Mouse (Mus musculus): ENCODE data around the gene Ddah2. TPM values are rescaled to one million over a fixed set of nuclear protein-coding genes. Genes with fewer than 3 reads are reported as not detected.

The Ddah2 gene
- polyA plus RNA-seq, 1 experiment from 2014 or later, result 15.8 TPM

- H3K9ac ChIP-seq (replicated peaks), result no peak overlapping the region
- WGBS (ENCODE audit: insufficient replicate concordance), result 58% methylated on average over 6 of the region's 10 CpGs
Measured at GRCm38 (mm10) chr17:35024691-35025488, 33.9 kb upstream of the Ddah2 start.

DNA sequence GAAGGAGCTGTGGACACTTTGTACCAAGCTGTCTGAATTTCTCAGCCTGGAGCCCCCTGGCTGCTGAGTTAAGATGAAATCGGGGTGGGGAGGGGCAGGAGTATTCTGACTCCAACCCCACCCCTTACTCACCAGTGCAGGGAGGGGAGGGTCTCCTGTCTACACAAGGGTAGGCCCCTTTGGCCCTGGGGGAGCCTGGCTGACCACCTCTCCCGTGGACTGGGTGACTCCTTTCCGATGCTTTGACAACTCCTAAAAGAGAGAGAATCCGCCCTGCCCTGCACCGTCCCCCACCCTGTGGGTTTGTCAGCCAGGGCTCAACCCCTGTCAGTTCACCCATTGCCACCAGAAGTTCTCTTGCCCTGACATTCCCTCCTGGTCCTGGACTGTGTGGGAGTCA is 32.6 kb upstream of the Ddah2 start:
- WGBS (ENCODE audit: insufficient replicate concordance), result 87% methylated on average over 5 of the region's 5 CpGs
- TF ChIP-seq EP300 (IDR thresholded peaks at IDR 0.05; ENCODE audit: low read depth), result no peak
- TF ChIP-seq CTCF (IDR thresholded peaks at IDR 0.05; ENCODE audit: low read depth), result no peak
- H3K4me2 ChIP-seq (ENCODE audit: low read depth, low read length), result no peak overlapping the region

More at GRCm38 (mm10) chr17:35024691-35025488, 33.9 kb upstream of the Ddah2 start:
- Histone ChIP-seq H3K27ac (ENCODE audit: low read depth) (0 out of 2 replicates have a peak overlapping the region, but pooled peaks have one; percentile 36), H3K4me1 (ENCODE audit: insufficient read depth) (peaks cover 32% of the 10 kb centered on the region), H3K4me3 (ENCODE audit: low read depth, low read length) (no peak overlapping the region), H3K36me3 (replicated peaks; ENCODE audit: insufficient read depth, low read length) (no peaks in the 10 kb centered on the region), H3K27me3 (ENCODE audit: insufficient read depth, low read length) (0 out of 2 replicates have a peak, but pooled peaks cover 3% of the 10 kb centered on the region), H3K9me3 (ENCODE audit: low read length) (no peaks in the 10 kb centered on the region), H3K4me2 (ENCODE audit: low read depth, low read length) (0 out of 2 replicates have a peak overlapping the region, but pooled peaks have one; percentile 6)
- no peak for ATAC-seq
- TF ChIP-seq CTCF (IDR thresholded peaks at IDR 0.05; ENCODE audit: low read depth) (no peak), EP300 (IDR thresholded peaks at IDR 0.05; ENCODE audit: low read depth) (no peak)
- DNase-seq, result peak; percentile 34

DNA sequence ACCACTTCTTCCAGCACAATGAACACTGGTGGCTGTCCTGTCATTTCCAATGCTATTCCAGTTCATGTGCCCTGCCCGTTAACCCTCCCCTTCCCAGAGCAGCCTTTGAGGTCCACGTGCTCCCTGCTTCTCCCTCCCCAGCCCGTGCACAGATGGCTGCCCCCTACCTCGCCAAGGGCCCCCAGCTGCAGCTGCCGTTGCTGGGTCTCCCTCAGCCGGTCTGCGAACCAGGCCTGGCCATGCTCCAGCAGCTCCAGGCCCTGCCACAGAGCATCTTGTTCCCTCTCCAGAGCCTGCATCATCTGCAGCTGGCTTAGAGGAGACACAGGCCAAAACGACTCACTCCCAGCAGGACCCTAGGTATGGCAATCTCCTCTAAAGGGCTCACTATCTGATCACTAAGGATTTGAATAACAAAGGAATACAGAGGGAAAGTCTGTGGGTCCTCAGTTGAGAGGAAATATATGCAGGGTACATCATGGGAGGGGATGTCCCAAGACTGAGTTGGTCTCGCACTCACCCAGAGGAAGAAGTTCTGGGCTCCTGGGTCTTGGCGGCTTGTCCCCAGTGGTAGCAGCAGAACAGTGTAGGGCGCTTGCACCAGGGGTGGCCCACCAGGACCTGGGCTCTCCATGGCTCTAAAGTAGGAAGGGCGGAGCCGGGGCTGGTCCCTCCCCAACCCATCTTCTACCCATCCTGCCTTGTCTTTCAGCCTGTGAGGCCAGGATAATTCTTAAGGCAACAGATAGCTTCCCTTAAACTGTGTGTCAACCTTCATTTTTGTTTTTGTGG is 31.4 kb upstream of the Ddah2 start, which contains the start of gene Sapcd1:
Gene Sapcd1 (minus strand): TSS at position 740 of the 792 bp plus-strand sequence.
- no peak within 1 kb of the TSS for H3K9ac ChIP-seq (replicated peaks)
- no peaks in the 10 kb centered on the region for H3K36me3 ChIP-seq (replicated peaks; ENCODE audit: insufficient read depth, low read length)
- H3K4me2 ChIP-seq (ENCODE audit: low read depth, low read length), result no peak within 1 kb of the TSS
- WGBS (ENCODE audit: insufficient replicate concordance), result 44% methylated on average over 13 of the region's 13 CpGs
- peaks cover 27% of the 10 kb centered on the region for H3K4me1 ChIP-seq (ENCODE audit: insufficient read depth)
- peak; percentile 25; the same call in 1 of the 2 replicates for ATAC-seq
- TF ChIP-seq EP300 (IDR thresholded peaks at IDR 0.05; ENCODE audit: low read depth), result no peak
- no peak for TF ChIP-seq CTCF (IDR thresholded peaks at IDR 0.05; ENCODE audit: low read depth)
- H3K9me3 ChIP-seq (ENCODE audit: low read length), result no peaks in the 10 kb centered on the region
- 0 out of 2 replicates have a peak, but pooled peaks cover 3% of the 10 kb centered on the region for H3K27me3 ChIP-seq (ENCODE audit: insufficient read depth, low read length)
- peak within 1 kb of the TSS; percentile 77 for H3K27ac ChIP-seq (ENCODE audit: low read depth)
- no peak within 1 kb of the TSS for H3K4me3 ChIP-seq (ENCODE audit: low read depth, low read length)
- peak; percentile 62 for DNase-seq

More for the DNA sequence above, 32.6 kb upstream of the Ddah2 start:
- peak; percentile 13 for DNase-seq
- Histone ChIP-seq H3K9me3 (ENCODE audit: low read length) (no peaks in the 10 kb centered on the region), H3K4me1 (ENCODE audit: insufficient read depth) (peaks cover 30% of the 10 kb centered on the region), H3K36me3 (replicated peaks; ENCODE audit: insufficient read depth, low read length) (no peaks in the 10 kb centered on the region), H3K27ac (ENCODE audit: low read depth) (no peak overlapping the region), H3K9ac (replicated peaks) (no peak overlapping the region), H3K4me3 (ENCODE audit: low read depth, low read length) (no peak overlapping the region), H3K27me3 (ENCODE audit: insufficient read depth, low read length) (0 out of 2 replicates have a peak, but pooled peaks cover 3% of the 10 kb centered on the region)
- no peak for ATAC-seq

DNA sequence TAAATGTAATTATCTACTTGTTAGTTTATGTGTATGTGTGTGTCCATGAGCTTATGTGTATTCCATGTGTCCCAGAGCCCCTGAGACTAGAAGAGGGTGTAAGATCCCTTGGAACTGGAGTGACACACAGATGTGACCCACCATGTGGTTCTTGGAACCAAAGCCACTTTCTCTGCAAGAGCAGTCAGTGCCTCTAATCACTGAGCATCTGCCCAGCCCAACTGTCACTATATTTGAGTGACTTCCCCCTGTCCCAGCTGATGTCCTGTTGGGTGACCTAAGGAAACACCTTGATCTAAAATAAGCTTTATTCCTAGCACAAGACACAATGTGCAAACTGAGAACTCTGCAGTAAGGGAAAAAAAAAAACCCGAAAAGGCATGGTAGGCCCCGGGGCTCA is 30.5 kb upstream of the Ddah2 start:
- WGBS (ENCODE audit: insufficient replicate concordance), result 70% methylated on average over 2 of the region's 2 CpGs

DNA sequence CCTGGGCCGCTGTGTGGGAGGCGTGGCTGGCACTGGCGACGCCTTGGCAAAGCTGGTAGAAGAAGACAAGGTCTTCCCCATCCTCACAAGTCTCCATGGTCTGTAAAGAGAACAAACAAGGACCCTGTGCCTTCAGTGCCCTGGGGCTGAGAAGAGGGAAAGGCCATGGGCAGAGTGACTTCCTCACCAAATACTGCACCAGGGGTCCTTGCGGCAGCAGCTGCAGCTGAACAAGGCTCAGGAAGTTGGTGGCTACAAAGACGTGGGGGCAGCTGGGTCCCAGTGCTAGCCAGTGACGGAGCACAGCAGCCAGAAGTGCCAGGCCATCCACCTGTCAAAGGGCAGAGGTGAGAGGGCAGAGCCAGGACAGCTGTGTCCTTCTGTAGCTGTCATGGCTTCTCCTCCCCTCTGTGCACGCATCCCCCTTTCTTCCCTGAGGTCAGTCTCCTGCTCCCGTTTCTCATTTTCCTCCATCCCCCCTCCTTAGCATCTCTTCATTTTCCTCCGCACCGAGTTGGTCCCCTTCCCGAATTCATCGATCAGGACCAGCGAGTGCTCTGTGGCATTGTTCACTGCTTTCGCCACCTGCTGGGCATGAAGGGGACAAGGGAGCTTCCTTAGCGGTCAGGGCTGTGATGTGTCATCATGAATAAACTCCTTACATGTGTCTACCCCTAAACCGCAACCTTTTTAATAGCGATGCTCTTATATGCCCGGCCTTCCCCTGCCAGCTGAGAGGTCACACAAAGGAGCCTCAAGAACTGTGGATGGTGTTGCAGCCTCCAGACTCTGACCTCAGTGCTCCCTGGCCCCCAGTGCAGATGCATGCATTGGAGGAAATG is 28.9 kb upstream of the Ddah2 start:
- DNase-seq (peak; percentile 48), ATAC-seq (no peak)
- no peaks in the 10 kb centered on the region for H3K9me3 ChIP-seq (ENCODE audit: low read length)
- H3K9ac ChIP-seq (replicated peaks), result no peak overlapping the region; the same call in 1 of the 2 replicates
- H3K4me2 ChIP-seq (ENCODE audit: low read depth, low read length), result no peak overlapping the region
- no peaks in the 10 kb centered on the region for H3K27me3 ChIP-seq (ENCODE audit: insufficient read depth, low read length)
- no peak for TF ChIP-seq EP300 (IDR thresholded peaks at IDR 0.05; ENCODE audit: low read depth)
- peak; percentile 70 for TF ChIP-seq CTCF (IDR thresholded peaks at IDR 0.05; ENCODE audit: low read depth)
- H3K4me1 ChIP-seq (ENCODE audit: insufficient read depth), result peaks cover 12% of the 10 kb centered on the region
- no peaks in the 10 kb centered on the region for H3K36me3 ChIP-seq (replicated peaks; ENCODE audit: insufficient read depth, low read length)
- H3K27ac ChIP-seq (ENCODE audit: low read depth), result peak overlapping the region; percentile 48; the same call in 1 of the 2 replicates
- no peak overlapping the region for H3K4me3 ChIP-seq (ENCODE audit: low read depth, low read length)
- WGBS (ENCODE audit: insufficient replicate concordance), result 30% methylated on average over 19 of the region's 19 CpGs

More for the DNA sequence above, 30.5 kb upstream of the Ddah2 start:
- peaks cover 24% of the 10 kb centered on the region for H3K4me1 ChIP-seq (ENCODE audit: insufficient read depth)
- 0 out of 2 replicates have a peak overlapping the region, but pooled peaks have one; percentile 11 for H3K27ac ChIP-seq (ENCODE audit: low read depth)
- ATAC-seq, result no peak
- no peaks in the 10 kb centered on the region for H3K36me3 ChIP-seq (replicated peaks; ENCODE audit: insufficient read depth, low read length)
- H3K9me3 ChIP-seq (ENCODE audit: low read length), result no peaks in the 10 kb centered on the region
- no peak for TF ChIP-seq EP300 (IDR thresholded peaks at IDR 0.05; ENCODE audit: low read depth)
- no peak for TF ChIP-seq CTCF (IDR thresholded peaks at IDR 0.05; ENCODE audit: low read depth)
- 0 out of 2 replicates have a peak, but pooled peaks cover under 1% of the 10 kb centered on the region for H3K27me3 ChIP-seq (ENCODE audit: insufficient read depth, low read length)
- no peak overlapping the region for H3K9ac ChIP-seq (replicated peaks)
- peak; percentile 11 for DNase-seq
- H3K4me2 ChIP-seq (ENCODE audit: low read depth, low read length), result no peak overlapping the region
- no peak overlapping the region for H3K4me3 ChIP-seq (ENCODE audit: low read depth, low read length)

Data from liver, postnatal 0 days (tissue).